Mouse (Mus musculus) brain, embryonic 14.5 days (tissue): ENCODE results near the gene Homer1.

Source experiments
- CTCF ChIP-seq: fragments of 200-500 bp; IDR thresholded peaks from 2 replicates; pipeline ENCODE4 v1.5.1; 2012; ENCODE audit warnings: inconsistent platforms, mild to moderate bottlenecking, moderate library complexity, borderline replicate concordance; ENCODE audit not compliant: insufficient read depth, insufficient read length; ENCODE audit errors: extremely low read depth
- POLR2A ChIP-seq: fragments of 200-500 bp; IDR thresholded peaks from 2 replicates; pipeline ENCODE4 v1.6.1; 2012; ENCODE audit warnings: mild to moderate bottlenecking, inconsistent platforms, borderline replicate concordance; ENCODE audit not compliant: poor library complexity, insufficient read depth, insufficient read length, severe bottlenecking; ENCODE audit errors: extremely low read depth

- TF ChIP-seq POLR2A (no peak), CTCF (no peak)
Measured at GRCm38 (mm10) chr13:93340555-93341278, 41.3 kb downstream of the Homer1 start.
